Mouse (Mus musculus) embryo, embryonic 9.5 days (tissue): Measurements from ENCODE around the gene Kdm2a.

Source experiments
- DNase-seq: peaks from one replicate; pipeline ENCODE4 v3.0.0-alpha.2; 2017; ENCODE audit errors: extremely low spot score

Kdm2a gene

DNA sequence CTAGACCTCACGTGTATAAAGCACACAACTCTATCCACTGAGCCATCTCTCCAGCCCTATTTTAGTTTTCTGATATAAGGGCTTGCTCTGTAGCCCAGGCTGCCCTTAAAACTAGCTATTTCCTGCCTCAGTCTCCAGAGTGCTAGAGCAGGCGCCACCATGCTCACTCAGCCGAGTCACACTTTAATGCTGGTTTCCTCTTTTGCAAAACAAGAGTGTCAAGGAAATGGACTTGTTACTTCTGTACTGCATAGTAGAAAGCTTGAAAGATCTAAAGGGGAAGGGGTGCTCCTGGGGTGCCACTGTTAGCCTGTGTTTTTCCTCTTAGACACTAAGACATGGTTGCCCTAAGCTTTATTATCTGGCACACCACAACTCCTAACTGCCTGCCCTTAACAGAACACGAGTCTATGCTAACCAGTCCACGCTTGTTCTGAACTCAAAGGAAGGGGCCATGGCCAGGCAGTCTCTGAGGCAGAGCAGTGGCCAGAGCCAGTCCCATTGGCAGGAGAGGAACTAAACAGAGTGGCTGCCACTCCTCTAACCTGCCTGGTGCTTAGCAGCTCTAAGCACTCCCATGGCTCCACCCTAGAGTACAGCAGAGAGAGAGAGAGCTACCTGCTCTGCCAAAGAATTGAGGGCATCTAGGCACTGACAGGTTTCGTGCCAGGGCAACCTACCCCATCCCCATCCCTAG is 98.4 kb downstream of the Kdm2a start:
- DNase-seq = no peak

DNA sequence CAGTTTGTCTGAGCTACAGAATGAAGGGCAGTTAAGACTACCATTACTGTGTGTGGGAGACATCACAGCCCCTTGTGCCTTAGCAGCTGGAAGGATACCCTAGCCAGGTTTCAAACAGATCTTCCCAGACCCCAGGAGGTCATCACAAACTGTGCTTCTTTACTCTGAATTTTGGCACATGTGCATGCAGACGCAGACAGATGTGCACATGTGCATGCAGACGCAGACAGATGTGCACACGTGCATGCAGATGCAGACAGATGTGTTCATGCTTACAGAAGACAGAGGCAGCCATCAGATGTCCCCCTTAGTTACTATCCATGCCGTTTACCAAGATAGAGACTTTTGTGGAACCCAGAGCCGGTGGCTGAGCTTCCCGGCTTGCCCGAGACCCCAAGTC is 99.0 kb downstream of the Kdm2a start:
- no peak for DNase-seq

DNA sequence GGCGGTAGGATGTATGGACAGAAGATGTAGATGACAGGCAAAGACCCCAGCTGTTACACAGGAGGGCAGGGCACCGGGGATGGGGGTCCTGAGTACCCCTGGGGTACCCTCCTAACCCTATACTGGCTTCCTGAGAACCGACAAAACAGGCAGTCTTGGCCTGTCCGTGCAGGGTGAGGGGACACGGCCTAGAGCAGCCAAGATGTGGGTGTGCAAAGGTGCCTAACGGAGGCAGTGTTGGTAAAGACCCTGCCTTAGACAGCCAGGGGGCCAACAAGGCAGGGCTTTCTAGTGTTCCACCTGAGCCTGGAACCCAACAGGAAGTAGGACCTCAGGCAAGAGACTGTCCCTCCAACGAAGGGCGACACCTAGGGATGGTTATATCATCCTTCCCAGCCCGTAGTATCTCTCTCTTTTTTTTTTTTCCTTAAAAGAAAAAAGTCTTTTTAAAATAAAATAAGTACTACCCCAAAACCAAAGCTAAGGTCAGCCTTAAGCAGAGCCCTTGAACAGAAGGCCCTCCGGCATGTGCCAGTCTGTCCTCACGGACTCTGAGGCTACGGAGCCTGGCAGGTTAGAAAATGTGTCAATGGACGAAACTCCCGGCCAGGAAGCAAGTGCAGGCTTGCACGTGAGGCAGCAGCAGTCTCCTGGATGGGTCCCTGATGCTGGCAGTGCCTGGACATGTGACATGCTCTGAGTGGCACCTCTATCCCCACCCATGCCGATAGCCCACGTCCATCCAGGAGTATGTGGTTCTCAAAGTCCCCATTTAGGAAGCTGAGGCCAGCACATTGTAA is 99.6 kb downstream of the Kdm2a start:
- DNase-seq = no peak

DNA sequence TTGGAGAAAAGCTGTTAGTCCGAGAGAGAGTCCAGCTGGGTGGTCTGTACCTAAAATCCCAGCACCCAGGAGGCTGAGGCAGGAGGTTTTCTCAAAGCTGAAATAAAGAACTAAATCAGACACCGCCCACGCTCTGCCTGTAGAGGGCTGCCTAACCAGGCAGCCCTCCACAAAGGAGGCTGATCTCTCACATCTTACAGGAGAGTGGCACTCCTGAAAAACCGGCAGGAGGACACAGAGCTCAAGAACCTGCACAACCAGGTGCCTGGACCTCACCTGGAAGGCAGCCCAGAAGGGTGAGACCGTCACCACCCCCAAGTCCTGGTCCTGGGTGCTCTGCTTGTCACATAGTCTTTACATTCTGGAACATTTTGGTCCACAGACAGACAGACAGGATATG is 100.2 kb downstream of the Kdm2a start:
- no peak for DNase-seq

DNA sequence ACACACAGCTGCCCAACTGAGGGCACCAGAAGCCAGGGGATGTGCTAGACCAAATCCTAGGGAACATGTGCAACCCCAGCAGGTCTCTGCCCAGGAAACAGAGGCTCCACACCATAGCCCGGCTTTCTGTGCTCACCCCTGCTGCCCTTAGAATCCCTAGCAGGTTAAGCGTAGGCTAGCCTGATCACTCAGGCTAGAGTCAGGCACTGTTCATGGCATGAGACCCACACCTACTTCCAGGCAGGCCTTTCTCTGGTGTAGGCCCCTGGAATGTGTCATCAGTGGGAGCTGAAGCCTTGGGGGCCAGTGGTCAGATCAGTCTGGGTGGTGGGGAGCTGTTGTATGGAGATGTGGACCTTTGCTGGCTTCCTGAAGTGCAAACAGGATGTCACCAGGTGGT is 101.5 kb downstream of the Kdm2a start:
- no peak for DNase-seq

DNA sequence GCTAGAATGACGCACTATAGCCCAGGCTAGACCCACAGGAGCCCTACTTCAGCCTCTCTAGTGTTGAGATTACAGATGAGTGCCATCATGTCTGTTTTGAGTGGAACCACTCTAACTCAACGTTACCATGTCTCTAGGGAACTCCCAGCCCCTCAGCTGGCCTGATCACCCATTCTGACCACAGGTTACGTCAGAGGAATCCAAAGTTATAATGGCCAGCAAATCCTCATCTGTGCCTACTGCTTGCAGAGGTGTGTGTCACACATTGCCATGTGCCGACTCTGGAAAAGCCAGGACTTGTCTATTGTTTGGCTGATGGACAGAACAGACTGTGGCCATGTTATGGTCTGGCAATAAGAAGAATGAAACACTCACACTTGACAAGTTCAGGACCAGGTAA is 102.7 kb downstream of the Kdm2a start:
- no peak for DNase-seq

DNA sequence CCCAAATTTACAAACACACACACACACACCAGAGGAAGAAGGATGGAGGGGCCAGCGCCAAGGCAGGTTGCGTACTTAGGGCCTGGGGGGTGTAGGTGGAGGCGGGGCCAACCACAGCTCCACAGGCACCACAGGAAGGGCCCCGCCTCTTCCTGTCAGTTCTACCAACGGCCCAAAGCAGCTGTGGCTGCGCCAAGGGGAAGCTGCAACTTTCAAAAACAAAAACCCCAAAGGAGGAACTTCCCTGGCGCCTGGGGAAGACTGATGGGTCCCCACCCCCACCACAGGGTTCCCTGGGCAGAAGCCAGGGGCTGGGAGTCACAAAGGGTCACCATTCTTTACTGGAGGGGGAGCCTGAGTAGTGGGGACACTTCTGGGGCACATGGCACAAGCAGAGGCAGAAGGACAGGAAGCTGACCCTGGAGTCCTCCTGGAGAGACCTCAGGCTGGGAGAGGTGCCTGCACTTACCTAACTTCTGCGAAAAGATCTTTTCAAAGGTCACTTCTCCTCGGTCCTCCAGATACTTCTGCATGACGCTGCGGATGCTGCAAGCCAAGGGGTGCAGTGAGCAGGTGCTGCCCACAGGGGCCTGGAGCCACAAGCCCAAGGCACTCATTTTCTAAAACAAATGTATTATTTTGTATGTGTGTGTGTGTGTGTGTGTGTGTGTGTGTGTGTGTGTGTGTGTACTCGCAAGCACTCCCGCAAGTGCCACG is 103.5 kb downstream of the Kdm2a start:
- no peak for DNase-seq

DNA sequence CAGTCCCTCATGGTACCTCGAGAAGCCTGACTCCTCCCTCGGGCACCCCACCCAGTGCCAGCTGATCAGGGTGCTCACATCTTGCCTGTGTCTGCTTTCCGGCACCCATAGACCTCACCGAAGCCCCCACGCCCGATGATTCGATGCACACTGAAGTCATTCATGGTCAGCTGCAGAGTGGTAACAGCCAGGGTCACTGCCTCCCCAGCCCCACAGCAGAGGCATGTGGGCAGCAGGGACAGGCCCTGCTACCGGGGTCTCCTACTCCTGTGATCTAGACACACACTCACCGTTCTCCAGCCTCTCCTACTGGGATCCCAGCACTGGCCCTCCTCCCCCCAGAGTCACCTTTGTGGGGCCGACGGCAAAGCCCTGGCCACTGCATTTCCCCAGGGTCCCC is 106.9 kb downstream of the Kdm2a start:
- no peak for DNase-seq

DNA sequence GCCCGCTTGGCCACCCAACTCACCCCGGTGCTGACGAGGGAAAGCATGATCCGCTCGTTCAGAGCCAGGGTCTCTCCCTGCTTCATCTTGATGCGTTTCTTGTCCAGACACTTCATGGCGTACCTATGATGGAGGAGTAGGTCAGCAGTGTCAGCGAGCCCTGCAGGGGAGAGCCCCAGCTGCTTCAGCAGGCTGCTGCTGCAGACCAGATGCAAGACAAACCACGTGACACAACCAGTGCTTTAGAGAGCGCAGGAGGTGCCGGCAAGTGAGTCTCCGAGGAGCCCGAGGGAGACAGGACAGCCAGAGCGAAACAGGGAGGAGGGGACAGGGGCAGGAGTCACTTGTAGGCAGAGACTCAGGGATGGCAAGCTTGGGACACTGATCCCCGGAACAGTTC is 107.3 kb downstream of the Kdm2a start:
- DNase-seq = no peak

DNA sequence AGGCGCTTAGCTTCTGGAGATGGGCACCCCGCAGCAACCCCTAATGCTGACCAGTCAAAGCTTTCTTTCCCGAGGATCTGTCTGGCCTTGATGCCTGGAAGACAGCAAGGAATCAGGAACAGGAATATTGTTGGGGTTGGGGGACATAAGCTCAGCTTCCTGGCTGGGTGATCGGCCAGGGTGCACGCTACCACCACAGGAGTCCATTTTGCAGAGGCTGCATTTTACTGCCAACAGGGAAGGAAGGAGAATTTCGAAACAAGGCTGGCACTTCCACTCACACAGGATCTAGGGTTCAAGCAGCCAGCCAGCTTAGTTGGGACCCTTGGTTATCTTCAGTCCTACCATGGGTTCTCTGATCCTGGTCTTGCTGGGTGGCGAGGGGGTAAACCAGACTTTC is 114.4 kb downstream of the Kdm2a start:
- DNase-seq = no peak

DNA sequence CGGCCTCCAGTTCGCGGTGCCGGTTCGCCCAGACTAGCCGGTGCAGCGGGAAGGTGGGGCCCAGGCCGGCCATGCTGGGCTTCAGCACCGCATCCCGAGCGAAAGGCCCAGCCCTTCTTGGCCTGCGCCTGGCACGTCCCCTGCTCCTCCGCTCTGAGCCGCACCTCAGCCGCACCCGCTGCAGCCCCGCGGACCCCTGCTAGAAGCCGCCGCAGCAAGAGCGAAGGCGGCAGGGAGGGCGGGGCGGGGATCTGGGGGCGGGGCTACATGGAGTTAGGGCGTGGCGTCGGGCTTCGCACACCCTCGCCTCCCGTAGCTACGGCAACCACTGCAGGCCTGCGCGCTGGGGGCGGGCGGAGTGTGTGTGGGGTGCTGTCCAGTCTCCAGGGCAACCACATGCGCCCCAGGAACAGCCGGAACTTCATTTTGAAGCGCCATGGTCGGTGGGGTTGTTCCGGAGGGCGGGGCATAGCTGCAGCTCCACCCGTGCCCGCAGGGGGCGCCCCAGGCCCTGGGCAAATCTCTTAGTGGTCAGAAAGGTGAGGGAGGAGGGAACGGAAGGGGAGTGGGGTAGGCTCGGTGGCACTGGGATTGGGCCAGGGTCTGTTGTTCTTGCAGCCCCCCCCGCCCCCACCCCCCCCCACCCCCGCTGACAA is 115.1 kb downstream of the Kdm2a start, which contains the start of gene Ankrd13d:
Ankrd13d (minus strand) TSS at position 240 of the 656 bp plus-strand sequence.
- DNase-seq = peak; percentile 92

DNA sequence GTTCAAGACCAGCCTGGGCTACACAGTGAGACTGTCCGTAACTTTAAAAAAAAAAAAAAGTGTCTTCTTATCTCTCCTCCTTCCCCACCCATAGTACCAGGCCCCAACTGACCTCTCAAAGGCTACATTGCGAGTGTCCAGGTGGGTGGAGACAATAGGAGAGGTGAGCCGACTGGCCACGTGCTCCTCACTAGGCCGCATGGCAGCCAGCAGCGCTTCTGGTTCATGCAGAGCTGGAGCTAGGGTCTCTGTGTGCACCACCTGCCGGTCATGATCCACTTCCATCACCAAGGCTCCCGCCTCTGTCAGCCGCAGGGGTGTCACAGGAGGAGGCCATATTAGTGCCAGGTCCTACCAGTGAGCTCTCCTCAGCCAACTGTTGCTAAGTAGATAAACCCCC is 117.7 kb downstream of the Kdm2a start:
- DNase-seq = no peak

DNA sequence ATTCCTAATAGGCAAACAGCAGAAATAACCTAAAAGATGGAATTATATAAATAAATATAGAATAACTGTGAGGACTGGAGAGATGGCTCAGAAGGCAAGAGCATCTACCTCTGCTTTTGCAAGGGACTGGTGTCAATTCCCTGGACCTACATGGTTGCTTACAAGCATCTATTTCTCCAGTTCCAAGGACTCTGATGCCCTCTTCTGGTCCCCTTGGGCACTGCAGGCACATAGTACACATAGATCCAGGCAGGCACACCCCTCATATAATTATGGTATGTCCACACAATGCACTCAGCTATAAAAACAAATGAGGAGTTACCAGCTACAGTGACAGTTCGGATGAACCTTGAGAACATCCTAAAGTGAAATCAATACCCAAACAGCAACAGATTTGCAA is 118.6 kb downstream of the Kdm2a start:
- no peak for DNase-seq

DNA sequence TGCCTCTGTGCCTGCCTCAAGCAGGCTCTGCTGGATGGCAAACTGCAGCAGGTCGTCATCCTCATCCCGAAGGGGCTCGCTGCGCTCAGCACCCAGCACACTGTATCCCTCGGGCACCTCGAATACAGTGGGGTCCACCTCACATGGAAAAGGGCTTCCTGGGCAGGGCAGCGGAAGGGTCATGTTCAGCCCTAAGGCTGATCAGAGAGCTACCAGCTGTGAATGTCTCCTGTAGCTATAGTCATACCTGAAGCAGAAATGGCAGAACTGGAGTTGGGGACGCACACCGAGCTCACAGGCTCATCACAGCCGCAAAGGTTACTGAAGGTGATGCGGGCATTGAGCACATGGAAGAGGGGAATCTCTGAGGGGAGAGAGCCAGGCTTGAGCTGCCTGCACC is 127.1 kb downstream of the Kdm2a start:
- DNase-seq = no peak

DNA sequence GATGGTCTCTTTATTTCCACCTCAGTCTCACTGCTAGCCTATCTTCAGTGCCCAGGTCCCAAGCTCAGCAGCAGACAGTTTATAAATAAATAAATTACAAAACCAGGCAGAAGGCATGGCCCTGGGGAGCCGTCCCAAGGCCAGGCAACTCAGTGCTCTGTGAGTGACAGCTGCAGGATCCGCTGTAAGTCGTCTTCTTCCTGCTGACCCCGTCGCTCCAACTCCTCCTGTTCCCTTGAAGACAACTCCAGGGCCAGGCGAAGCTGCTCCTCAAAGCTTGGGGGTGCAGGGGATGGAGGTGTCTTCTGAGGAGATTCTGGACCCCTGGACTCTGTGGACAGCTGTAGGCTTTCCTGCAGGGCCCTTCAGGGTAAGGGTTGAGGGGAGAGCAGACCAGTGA is 127.9 kb downstream of the Kdm2a start:
- no peak for DNase-seq

DNA sequence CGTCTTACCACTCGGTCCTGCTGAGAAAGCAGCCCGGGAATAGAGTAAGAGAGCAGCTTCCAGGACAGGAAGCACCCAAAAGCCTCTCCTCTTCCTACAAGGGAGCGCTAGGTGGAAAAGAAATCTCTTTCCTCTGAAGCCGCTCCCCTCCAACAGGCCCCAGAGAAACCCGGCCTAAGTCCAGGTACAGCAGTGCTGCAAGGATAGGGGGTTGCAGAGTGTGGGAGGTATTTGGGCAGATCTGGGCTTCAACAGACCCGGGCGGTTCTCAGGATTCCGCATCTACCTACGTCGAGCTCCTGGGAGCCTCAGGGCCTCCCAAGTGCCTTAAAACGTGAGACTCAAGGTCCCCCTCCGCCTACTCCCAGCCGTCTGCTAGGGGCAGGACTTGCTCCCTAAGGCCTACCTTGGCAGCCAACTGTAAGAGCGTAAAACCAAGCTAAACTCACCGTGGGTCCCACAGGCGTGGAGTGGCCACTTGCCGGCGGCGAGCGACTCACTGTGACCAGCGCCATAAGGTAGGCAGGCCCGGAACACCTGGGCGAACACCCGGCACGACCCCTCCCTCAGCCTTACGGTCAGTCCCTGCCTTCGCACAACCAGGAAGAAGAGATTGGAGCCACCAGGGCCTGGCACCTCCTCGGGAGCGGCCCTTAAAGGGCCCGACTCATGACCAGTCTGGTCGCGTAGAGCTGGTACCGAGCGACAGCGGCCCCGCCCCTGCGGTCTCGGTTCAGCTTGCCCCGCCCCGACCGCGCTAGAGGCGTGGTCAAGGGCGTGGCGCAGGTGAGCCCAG is 129.3 kb downstream of the Kdm2a start, which contains the start of gene Ssh3:
Ssh3 (minus strand) TSS at position 615 of the 796 bp plus-strand sequence.
- peak; percentile 53 for DNase-seq

DNA sequence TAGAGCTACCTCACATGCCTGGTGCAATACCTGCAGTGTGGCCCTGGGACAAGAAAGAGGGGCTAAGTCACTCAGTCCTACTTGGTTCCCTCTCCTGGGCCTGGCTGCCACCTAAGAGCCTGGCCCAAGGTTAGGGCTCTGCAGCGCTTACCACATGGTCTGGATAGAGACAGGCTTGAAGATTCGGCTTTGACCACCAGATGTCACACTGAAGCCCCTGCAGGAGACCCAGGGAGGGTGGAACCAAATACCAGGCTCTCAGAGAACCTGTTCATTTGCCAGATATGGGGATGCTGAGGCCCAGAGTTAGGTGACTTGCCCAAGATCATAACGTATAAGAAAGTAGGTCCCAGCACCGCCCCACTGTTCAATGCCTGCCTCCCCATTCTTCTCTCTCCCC is 132.1 kb downstream of the Kdm2a start:
- no peak for DNase-seq
